ENCODE assay signal across 8 mouse cellular contexts in genomic region chr6:90470947-90471541, GRCm38 (mm10). TPM values are rescaled to one million over a fixed set of nuclear protein-coding genes. Genes with fewer than 3 reads are reported as not detected.
DNase-seq lines count a peak whose midpoint lies in the region; ATAC-seq lines count a peak whose summit lies in the region.
"Had no signal": no experiment of that assay in that cellular context is flagged by ENCODE, and none has a peak within 500 bp of the region (broad histone marks: within the 10 kb centered on the region; RNA-seq: fewer than 3 reads in every experiment).

No protein-coding gene starts in this region.

- peak overlapping the region; percentile 33; the same call in 1 of the 2 replicates for H3K27ac ChIP-seq in intestine, embryonic 16.5 days (ENCODE audit: low read length)
- H3K27ac ChIP-seq in limb, embryonic 13.5 days = peak overlapping the region; percentile 79
- H3K27ac ChIP-seq: liver, embryonic 14.5 days had no signal

- DNase-seq in urinary bladder, postnatal 14 days (ENCODE audit: low spot score) = peak; percentile 56
- DNase-seq in urinary bladder, adult 18-20 months (ENCODE audit: low spot score in 2 of 2) = no peak
- DNase-seq in gastrocnemius, postnatal 10 days = peak; percentile 52
- DNase-seq in skeletal muscle tissue, adult 2 months (ENCODE audit: low read depth, low spot score) = peak; percentile 74
- no peak for DNase-seq in thymus, postnatal 25 days

- whole genome bisulfite sequencing in intestine, embryonic 16.5 days = 56% methylated on average over 12 of the region's 12 CpGs
- WGBS in limb, embryonic 13.5 days = 36% methylated on average over 12 of the region's 12 CpGs

- H3K27me3 ChIP-seq in intestine, embryonic 16.5 days (replicated peaks; ENCODE audit: control insufficient read depth, insufficient read depth, low read length) = no peaks in the 10 kb centered on the region
- no peaks in the 10 kb centered on the region for H3K27me3 ChIP-seq in limb, embryonic 13.5 days

- no peak overlapping the region for H3K9ac ChIP-seq in intestine, embryonic 16.5 days (ENCODE audit: low read depth, low read length)
- H3K9ac ChIP-seq in limb, embryonic 13.5 days = peak overlapping the region; percentile 31; the same call in 1 of the 2 replicates
- H3K9ac ChIP-seq: liver, embryonic 14.5 days had no signal

- H3K9me3 ChIP-seq in intestine, embryonic 16.5 days (ENCODE audit: control insufficient read depth, low read length) = no peaks in the 10 kb centered on the region
- H3K9me3 ChIP-seq in limb, embryonic 13.5 days = no peaks in the 10 kb centered on the region

- H3K4me1 ChIP-seq in intestine, embryonic 16.5 days (ENCODE audit: control insufficient read depth, insufficient read depth, low read length) = peaks cover 5% of the 10 kb centered on the region; the same call in 1 of the 2 replicates
- peaks cover 20% of the 10 kb centered on the region for H3K4me1 ChIP-seq in limb, embryonic 13.5 days

- H3K4me3 ChIP-seq in intestine, embryonic 16.5 days (ENCODE audit: low read length) = no peak overlapping the region
- no peak overlapping the region for H3K4me3 ChIP-seq in limb, embryonic 13.5 days

- ATAC-seq in intestine, embryonic 16.5 days = peak; percentile 34; the same call in 1 of the 2 replicates
- peak; percentile 78 for ATAC-seq in limb, embryonic 13.5 days (ENCODE audit: low FRiP score, low read depth)

- no peaks in the 10 kb centered on the region for H3K36me3 ChIP-seq in intestine, embryonic 16.5 days (ENCODE audit: control insufficient read depth, insufficient read depth, low read length)
- no peaks in the 10 kb centered on the region; the same call in 1 of the 2 replicates for H3K36me3 ChIP-seq in limb, embryonic 13.5 days

- H3K4me2 ChIP-seq in intestine, embryonic 16.5 days (ENCODE audit: low read depth, low read length) = no peak overlapping the region
- no peak overlapping the region for H3K4me2 ChIP-seq in limb, embryonic 13.5 days (replicated peaks)

RNA-seq across cellular contexts. Expression of gene Klf15, which starts 8.7 kb away (rescaled TPM):
- 10 to 100 TPM in 1 of 2 experiments, 1 to 10 TPM in 1; 8.6 to 17.2 TPM for total RNA-seq in gastrocnemius, postnatal 10 days (2021)
- 5.9 and 6.3 TPM in 2 replicates for polyA plus RNA-seq in intestine, embryonic 16.5 days (2015; fragmentation: Nextera tagmentation; extraction: Ambion mirVana)
- 5.0 and 5.1 TPM in 2 replicates for polyA plus RNA-seq in limb, embryonic 13.5 days (2015; fragmentation: Nextera tagmentation; extraction: Ambion mirVana)

RNA-seq across cellular contexts. Expression of gene Aldh1l1, which starts 15.2 kb away (rescaled TPM):
- total RNA-seq in gastrocnemius, postnatal 10 days (2021) = 1 to 10 TPM; 3.3 to 3.7 TPM
- polyA plus RNA-seq in intestine, embryonic 16.5 days (2015; fragmentation: Nextera tagmentation; extraction: Ambion mirVana) = 27.4 and 32.7 TPM in 2 replicates
- polyA plus RNA-seq in limb, embryonic 13.5 days (2015; fragmentation: Nextera tagmentation; extraction: Ambion mirVana) = 2.0 and 2.4 TPM in 2 replicates

RNA-seq across cellular contexts. Expression of gene Cfap100, which starts 42.4 kb away (rescaled TPM):
- total RNA-seq in gastrocnemius, postnatal 10 days (2021) = under 1 TPM; 0.34 to 0.47 TPM
- polyA plus RNA-seq in intestine, embryonic 16.5 days (2015; fragmentation: Nextera tagmentation; extraction: Ambion mirVana) = 0.27 and 0.32 TPM in 2 replicates
- 0.37 and 0.59 TPM in 2 replicates for polyA plus RNA-seq in limb, embryonic 13.5 days (2015; fragmentation: Nextera tagmentation; extraction: Ambion mirVana)

Comparison
In these comparisons a context has a peak if more than half of its experiments do, and no peak if none do; other contexts are left out.
1. DNase-seq: peak in urinary bladder, postnatal 14 days (single experiment), gastrocnemius, postnatal 10 days (single experiment) and skeletal muscle tissue, adult 2 months (single experiment); none in urinary bladder, adult 18-20 months (0 of 2) and thymus, postnatal 25 days (single experiment).